8 mouse cellular contexts compared by ENCODE assay signal in genomic region chr14:56885986-56886593, GRCm38 (mm10). TPM values are rescaled to one million over a fixed set of nuclear protein-coding genes. Genes with fewer than 3 reads are reported as not detected.
DNase-seq lines count a peak whose midpoint lies in the region; ATAC-seq lines count a peak whose summit lies in the region.
"Not testable (repeated sequence)": the region's sequence is repeated elsewhere in the genome, so short reads cannot be mapped to it uniquely, and the experiment has no call there.

No protein-coding gene starts in this region.

- H3K9ac ChIP-seq in heart, embryonic 14.5 days (ENCODE audit: low read length) = peak overlapping the region; percentile 77
- peak overlapping the region; percentile 81 for H3K9ac ChIP-seq in liver, embryonic 13.5 days
- H3K9ac ChIP-seq in stomach, embryonic 15.5 days = peak overlapping the region; percentile 50; the same call in 1 of the 2 replicates

- H3K9me3 ChIP-seq in heart, embryonic 14.5 days (ENCODE audit: control insufficient read depth, low read length); liver, embryonic 13.5 days (replicated peaks); stomach, embryonic 15.5 days: not testable (repeated sequence)

- H3K27ac ChIP-seq in heart, embryonic 14.5 days (replicated peaks in 1 of 2; ENCODE audit: control insufficient read depth in 1 of 2, insufficient read depth in 1 of 2, low read depth in 2 of 2, low read length in 2 of 2) = peak overlapping the region; percentile 91 to 92
- H3K27ac ChIP-seq in liver, embryonic 13.5 days = peak overlapping the region; percentile 76
- peak overlapping the region; percentile 90 for H3K27ac ChIP-seq in stomach, embryonic 15.5 days

- H3K27me3 ChIP-seq in heart, embryonic 14.5 days (ENCODE audit: control insufficient read depth, insufficient read depth, low read length); liver, embryonic 13.5 days; stomach, embryonic 15.5 days (replicated peaks): not testable (repeated sequence)

- H3K36me3 ChIP-seq in heart, embryonic 14.5 days (ENCODE audit: control insufficient read depth, insufficient read depth, low read length) = peaks cover 24% of the 10 kb centered on the region
- not testable (repeated sequence) for H3K36me3 ChIP-seq in liver, embryonic 13.5 days; stomach, embryonic 15.5 days

- H3K4me2 ChIP-seq in heart, embryonic 14.5 days (ENCODE audit: low read length) = peak overlapping the region; percentile 73
- H3K4me2 ChIP-seq in liver, embryonic 13.5 days = peak overlapping the region; percentile 96
- peak overlapping the region; percentile 87 for H3K4me2 ChIP-seq in stomach, embryonic 15.5 days

- peak overlapping the region; percentile 72 to 84 for H3K4me3 ChIP-seq in heart, embryonic 14.5 days (ENCODE audit: control insufficient read depth in 1 of 2, insufficient read depth in 1 of 2, low read depth in 1 of 2, low read length in 2 of 2)
- H3K4me3 ChIP-seq in liver, embryonic 13.5 days (replicated peaks) = peak overlapping the region; percentile 77
- H3K4me3 ChIP-seq in stomach, embryonic 15.5 days (replicated peaks) = peak overlapping the region; percentile 58

- 0% methylated on average over 20 of the region's 69 CpGs for WGBS in heart, embryonic 14.5 days
- 0% methylated on average over 27 of the region's 69 CpGs for WGBS in liver, embryonic 13.5 days (ENCODE audit: insufficient replicate concordance)
- WGBS in stomach, embryonic 15.5 days = 0% methylated on average over 35 of the region's 69 CpGs

- not testable (repeated sequence) for H3K4me1 ChIP-seq in heart, embryonic 14.5 days (ENCODE audit: control insufficient read depth in 2 of 2, insufficient read depth in 2 of 2, low read length in 2 of 2)
- H3K4me1 ChIP-seq in liver, embryonic 13.5 days (replicated peaks) = peaks cover 30% of the 10 kb centered on the region
- peaks cover 12% of the 10 kb centered on the region for H3K4me1 ChIP-seq in stomach, embryonic 15.5 days

- ATAC-seq in heart, embryonic 14.5 days (ENCODE audit: insufficient number of reproducible peaks, insufficient read depth, low FRiP score, low read depth) = peak; percentile 96
- peak; percentile 96 for ATAC-seq in liver, embryonic 13.5 days (ENCODE audit: low read depth)
- ATAC-seq in stomach, embryonic 15.5 days (ENCODE audit: insufficient read depth, low FRiP score, low read depth) = peak; percentile 98

- peak; percentile 88 for DNase-seq in CD4-positive, CD25-positive, alpha-beta regulatory T cell, adult 2 months (ENCODE audit: low read depth, low spot score)
- DNase-seq in c-Kit-negative CD71-positive TER-119-positive erythroid progenitor cells, embryonic 14.5 days (ENCODE audit: low read depth, low spot score) = peak; percentile 46
- DNase-seq in fibroblast of lung, adult 2 months (ENCODE audit: low read depth) = peak; percentile 46
- DNase-seq in kidney, postnatal 14 days = peak; percentile 95
- peak; percentile 74 for DNase-seq in liver, embryonic 13.5 days
- peak; percentile 93 for DNase-seq in neural tube, embryonic 10.5 days (ENCODE audit: extremely low spot score, low spot score)

RNA-seq across cellular contexts. Expression of gene Zmym2, which starts 0.4 kb away (rescaled TPM):
- 28.3 and 30.2 TPM in 2 replicates for polyA plus RNA-seq in heart, embryonic 14.5 days (2014; fragmentation: Nextera tagmentation; extraction: Ambion mirVana)
- 6.4 and 11.6 TPM in 2 replicates for polyA plus RNA-seq in liver, embryonic 13.5 days (2015; fragmentation: Nextera tagmentation; extraction: Ambion mirVana)
- polyA plus RNA-seq in stomach, embryonic 15.5 days (2015; fragmentation: Nextera tagmentation; extraction: Ambion mirVana) = 33.1 and 36.5 TPM in 2 replicates

Comparison
In these comparisons a context has a peak if more than half of its experiments do, and no peak if none do; other contexts are left out.
1. Peak in every context shown above with its lines: DNase-seq, ATAC-seq, H3K4me3 ChIP-seq and H3K27ac ChIP-seq.